Mouse (Mus musculus) hindbrain, embryonic 11.5 days (tissue): Measurements from ENCODE around the gene Rbm45. TPM values are rescaled to one million over a fixed set of nuclear protein-coding genes. Genes with fewer than 3 reads are reported as not detected.

ENCODE experiments used
- ATAC-seq: fragments of 200-750 bp; cut with Nextera tagmentation; 2 replicates; pipeline ENCODE4 v1.8.0; 2017; ENCODE audit warnings: mild to moderate bottlenecking, moderate TSS enrichment, moderate library complexity; ENCODE audit not compliant: low FRiP score
- DNase-seq: peaks from one replicate; pipeline ENCODE4 v3.0.0-alpha.2; 2015; ENCODE audit warnings: low spot score
- H3K27ac ChIP-seq: fragments of 300-500 bp; sonication (generic); 2 replicates; pipeline ENCODE4 v1.5.1; 2014; ENCODE audit warnings: mild to moderate bottlenecking, low read depth, low read length
- H3K27me3 ChIP-seq: fragments of 300-500 bp; sonication (generic); 2 replicates; pipeline ENCODE4 v1.6.1; 2014; ENCODE audit warnings: mild to moderate bottlenecking, low read length, moderate library complexity, mixed read lengths; ENCODE audit not compliant: control insufficient read depth, insufficient read depth
- H3K36me3 ChIP-seq: fragments of 300-500 bp; sonication (generic); 2 replicates; pipeline ENCODE4 v1.6.1; 2014; ENCODE audit warnings: mild to moderate bottlenecking, low read length, moderate library complexity, mixed read lengths; ENCODE audit not compliant: control insufficient read depth, insufficient read depth
- H3K4me1 ChIP-seq: fragments of 300-500 bp; sonication (generic); replicated peaks from 2 replicates; pipeline ENCODE4 v1.6.1; 2014; ENCODE audit warnings: low read length, mixed read lengths; ENCODE audit not compliant: control insufficient read depth, insufficient read depth
- H3K4me2 ChIP-seq: fragments of 300-500 bp; sonication (generic); replicated peaks from 2 replicates; pipeline ENCODE4 v1.6.1; 2014; ENCODE audit warnings: mild to moderate bottlenecking, low read depth, low read length
- H3K4me3 ChIP-seq: fragments of 300-500 bp; sonication (generic); 2 replicates; pipeline ENCODE4 v1.5.1; 2014; ENCODE audit warnings: low read depth, low read length
- H3K9ac ChIP-seq: fragments of 300-500 bp; sonication (generic); 2 replicates; pipeline ENCODE4 v1.6.1; 2014; ENCODE audit warnings: low read depth, low read length
- H3K9me3 ChIP-seq: fragments of 300-500 bp; sonication (generic); 2 replicates; pipeline ENCODE4 v1.6.1; 2016; ENCODE audit warnings: low read length; ENCODE audit not compliant: control insufficient read depth
- WGBS: fragments of 180-500 bp; shearing (Covaris S2); extraction: QIAGEN DNeasy Blood & Tissue Kit; methylation state at CpG from one replicate; pipeline ENCODE4 v1.1.7; 2014; 5-methylcytosine and 5-hydroxymethylcytosine counted together
- polyA plus RNA-seq: library from polyadenylated mRNA; unstranded; fragments of >200 nt; fragmentation: Nextera tagmentation; extraction: Ambion mirVana; gene quantifications from 2 replicates; pipeline ENCODE4 v1.2.1, GENCODE M21; 2014

The Rbm45 gene
- polyA plus RNA-seq, 1 experiment from 2014 or later = 17.2 TPM

DNA sequence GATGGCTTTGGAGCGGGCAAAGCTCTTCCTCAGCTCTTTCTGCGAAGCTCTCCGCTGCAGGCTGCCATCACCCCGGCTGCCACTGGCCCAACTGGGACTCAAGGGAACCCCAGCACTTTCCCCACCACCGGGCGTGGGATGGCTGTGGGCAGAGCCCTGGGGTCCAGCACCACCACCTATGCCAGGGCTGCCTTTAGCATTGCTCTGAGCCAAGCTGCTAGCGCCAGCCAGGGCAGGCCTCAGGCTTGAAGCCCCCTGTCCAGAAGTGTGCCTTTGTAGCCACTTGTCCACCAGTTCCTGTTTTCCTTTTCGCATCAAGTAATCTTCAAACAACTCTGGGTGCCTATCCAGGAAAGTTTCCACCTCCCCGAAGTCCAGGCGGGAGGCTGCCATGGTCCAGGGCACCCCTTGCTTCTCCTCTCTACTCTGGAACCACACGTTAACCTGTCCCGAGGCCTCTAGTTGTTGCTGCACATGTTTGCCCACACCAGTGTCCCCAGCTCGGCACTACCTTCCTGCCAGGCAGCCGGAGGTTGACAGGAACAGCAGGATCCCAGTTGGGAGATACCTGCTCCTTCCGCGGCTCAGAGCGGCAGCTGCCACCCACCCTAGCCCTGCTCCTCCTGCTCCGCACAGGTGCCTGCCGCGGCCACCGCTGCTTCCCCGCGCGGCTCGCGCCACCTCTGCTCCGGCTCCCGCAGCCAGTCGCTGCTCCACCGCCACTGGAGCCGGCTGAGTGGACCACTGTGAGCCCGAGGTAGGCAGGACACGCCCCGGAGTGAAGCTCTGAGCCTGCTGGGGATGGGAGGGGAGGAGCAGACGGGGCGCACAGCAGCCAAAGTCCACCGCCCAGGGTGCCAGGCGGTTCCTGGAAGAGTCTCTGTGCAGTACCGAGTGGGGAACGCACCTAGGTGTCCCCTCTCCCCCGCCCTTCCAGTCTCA is 31.3 kb upstream of the Rbm45 start, which contains the start of gene Pde11a:
TSS of gene Pde11a (minus strand) at position 560 of the 942 bp plus-strand sequence.
- Histone ChIP-seq H3K27me3 (no peaks in the 10 kb centered on the region), H3K36me3 (no peaks in the 10 kb centered on the region), H3K27ac (no peak within 1 kb of the TSS), H3K9me3 (no peaks in the 10 kb centered on the region), H3K4me2 (peak within 1 kb of the TSS; percentile 94), H3K4me3 (peak within 1 kb of the TSS; percentile 42), H3K4me1 (no peaks in the 10 kb centered on the region), H3K9ac (peak within 1 kb of the TSS; percentile 12; the same call in 1 of the 2 replicates)
- 17% methylated on average over 41 of the region's 41 CpGs for WGBS
- ATAC-seq = peak; percentile 70
- DNase-seq = peak; percentile 52

DNA sequence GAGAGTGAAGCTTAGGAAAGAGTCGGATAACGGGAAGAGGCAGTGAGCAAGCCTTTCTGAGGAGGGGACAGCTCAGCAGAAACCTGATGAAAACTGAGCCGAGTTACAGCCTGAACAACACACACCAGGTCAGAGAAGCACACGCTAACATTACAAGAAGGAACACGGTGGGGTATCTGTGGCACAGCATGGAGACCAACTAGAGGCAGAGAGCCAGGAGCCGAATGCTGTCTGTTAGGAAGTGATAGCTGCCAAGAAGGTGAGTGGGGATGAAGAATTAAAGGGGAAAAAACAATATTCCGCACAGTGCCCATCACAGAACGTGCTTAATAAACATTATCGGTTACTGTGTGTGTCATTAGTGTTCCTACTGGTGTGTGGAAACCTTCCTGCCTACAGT is 27.6 kb upstream of the Rbm45 start:
- H3K27me3 ChIP-seq = no peaks in the 10 kb centered on the region
- no peaks in the 10 kb centered on the region for H3K4me1 ChIP-seq
- no peak overlapping the region for H3K4me2 ChIP-seq
- H3K4me3 ChIP-seq = no peak overlapping the region
- WGBS = 89% methylated on average over 9 of the region's 9 CpGs
- no peaks in the 10 kb centered on the region for H3K36me3 ChIP-seq
- no peak overlapping the region for H3K27ac ChIP-seq
- H3K9me3 ChIP-seq = no peaks in the 10 kb centered on the region
- ATAC-seq (no peak), DNase-seq (no peak)
- H3K9ac ChIP-seq = no peak overlapping the region

DNA sequence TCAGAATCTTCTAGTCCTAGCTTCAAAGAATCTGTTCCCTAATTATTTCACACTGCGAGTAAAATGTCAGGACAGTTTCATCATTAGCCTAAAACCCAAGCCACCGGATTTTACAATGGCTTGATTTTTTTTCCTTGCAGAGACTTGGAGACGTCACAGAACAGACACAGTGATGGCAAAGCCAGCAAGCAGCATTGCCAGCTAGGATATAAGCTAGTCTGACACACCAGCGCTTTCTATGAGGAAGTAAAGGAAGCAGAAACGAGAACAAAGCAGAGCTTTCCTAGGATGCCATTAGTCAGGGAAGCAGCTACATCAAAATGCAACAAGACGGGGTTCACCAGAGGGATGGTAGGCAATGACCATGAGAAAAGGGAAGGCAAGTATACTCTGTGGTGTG is 21.9 kb upstream of the Rbm45 start:
- no peak overlapping the region for H3K4me2 ChIP-seq
- H3K4me3 ChIP-seq = no peak overlapping the region
- no peaks in the 10 kb centered on the region for H3K4me1 ChIP-seq
- no peaks in the 10 kb centered on the region for H3K9me3 ChIP-seq
- DNase-seq (no peak), ATAC-seq (no peak)
- WGBS = 81% methylated on average over 6 of the region's 6 CpGs
- H3K27ac ChIP-seq = no peak overlapping the region
- H3K27me3 ChIP-seq = no peaks in the 10 kb centered on the region
- H3K9ac ChIP-seq = no peak overlapping the region
- H3K36me3 ChIP-seq = no peaks in the 10 kb centered on the region

DNA sequence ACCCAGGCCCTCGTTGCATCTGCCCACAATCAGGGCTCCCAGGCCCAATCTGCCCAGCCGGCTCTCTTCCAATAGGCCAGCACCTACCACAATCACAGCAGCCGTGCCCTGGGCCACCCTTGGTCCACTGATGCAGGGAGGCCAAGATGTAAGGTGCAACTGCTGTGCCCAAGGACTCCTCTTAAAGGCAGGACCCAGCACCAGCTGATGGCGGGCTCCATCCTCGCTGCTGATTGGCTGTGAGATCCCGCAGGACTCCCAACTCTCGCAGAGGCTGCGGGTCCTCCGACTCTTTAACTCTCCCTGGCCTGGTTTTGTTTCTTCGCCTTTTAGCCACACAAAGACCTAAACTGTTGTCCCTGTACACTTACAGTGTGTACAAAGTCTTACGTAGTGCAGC is 9.6 kb upstream of the Rbm45 start, which contains the start of gene Cyct:
TSS of gene Cyct (minus strand) at position 225 of the 400 bp plus-strand sequence.
- no peak within 1 kb of the TSS for H3K27ac ChIP-seq
- 90% methylated on average over 11 of the region's 11 CpGs for WGBS
- no peaks in the 10 kb centered on the region for H3K4me1 ChIP-seq
- H3K27me3 ChIP-seq = no peaks in the 10 kb centered on the region
- no peak for DNase-seq
- no peak within 1 kb of the TSS for H3K4me2 ChIP-seq
- H3K4me3 ChIP-seq = no peak within 1 kb of the TSS
- no peak within 1 kb of the TSS for H3K9ac ChIP-seq
- no peaks in the 10 kb centered on the region for H3K9me3 ChIP-seq
- no peaks in the 10 kb centered on the region for H3K36me3 ChIP-seq
- no peak for ATAC-seq

DNA sequence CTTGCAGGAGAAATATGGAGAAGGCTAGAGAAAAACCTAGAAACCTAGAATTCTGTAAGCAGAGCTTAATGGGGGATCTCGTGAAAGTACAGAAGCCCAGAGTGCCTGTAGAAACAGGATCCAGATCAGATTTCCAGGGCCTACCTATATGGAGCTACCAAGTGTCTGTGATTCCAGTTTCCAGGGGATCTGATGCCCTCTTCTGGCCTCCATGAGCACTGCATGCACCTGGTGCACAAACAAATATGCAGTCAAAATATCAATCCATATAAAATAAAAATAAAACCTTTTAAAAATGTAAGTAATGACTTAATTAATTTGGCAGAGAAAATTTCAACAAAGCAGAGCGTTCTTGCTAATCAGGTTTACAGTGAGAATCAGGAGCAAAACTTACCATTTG is 7.7 kb upstream of the Rbm45 start:
- Histone ChIP-seq H3K9ac (no peak overlapping the region), H3K4me3 (no peak overlapping the region), H3K4me1 (no peaks in the 10 kb centered on the region), H3K27ac (no peak overlapping the region), H3K4me2 (no peak overlapping the region), H3K9me3 (no peaks in the 10 kb centered on the region), H3K36me3 (no peaks in the 10 kb centered on the region), H3K27me3 (no peaks in the 10 kb centered on the region)
- ATAC-seq (no peak), DNase-seq (peak; percentile 39)
- 57% methylated on average over 2 of the region's 2 CpGs for whole genome bisulfite sequencing

DNA sequence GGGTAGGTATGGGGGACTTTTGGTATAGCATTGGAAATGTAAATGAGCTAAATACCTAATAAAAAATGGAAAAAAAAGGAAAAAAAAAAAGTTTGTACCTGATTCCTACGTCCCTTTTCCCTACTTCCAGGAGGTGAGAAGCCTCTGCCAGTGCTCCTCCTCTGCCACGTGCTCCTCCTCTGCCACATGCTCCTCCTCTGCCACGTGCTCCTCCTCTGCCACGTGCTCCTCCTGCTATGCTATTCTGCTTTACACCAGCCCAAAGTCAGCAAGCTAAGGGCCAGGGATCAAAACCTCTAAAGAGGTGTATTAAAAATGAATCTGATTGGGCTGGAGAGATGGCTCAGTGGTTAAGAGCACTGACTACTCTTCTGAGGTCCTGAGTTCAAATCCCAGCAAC is 4.0 kb upstream of the Rbm45 start:
- no peak overlapping the region for H3K4me3 ChIP-seq
- H3K27me3 ChIP-seq = no peaks in the 10 kb centered on the region
- H3K4me1 ChIP-seq = 0 out of 2 replicates have a peak, but pooled peaks cover under 1% of the 10 kb centered on the region
- H3K4me2 ChIP-seq = no peak overlapping the region
- DNase-seq (no peak), ATAC-seq (no peak)
- H3K9me3 ChIP-seq = no peaks in the 10 kb centered on the region
- H3K9ac ChIP-seq = no peak overlapping the region
- WGBS = 76% methylated on average over 4 of the region's 4 CpGs
- H3K27ac ChIP-seq = no peak overlapping the region
- H3K36me3 ChIP-seq = no peaks in the 10 kb centered on the region

DNA sequence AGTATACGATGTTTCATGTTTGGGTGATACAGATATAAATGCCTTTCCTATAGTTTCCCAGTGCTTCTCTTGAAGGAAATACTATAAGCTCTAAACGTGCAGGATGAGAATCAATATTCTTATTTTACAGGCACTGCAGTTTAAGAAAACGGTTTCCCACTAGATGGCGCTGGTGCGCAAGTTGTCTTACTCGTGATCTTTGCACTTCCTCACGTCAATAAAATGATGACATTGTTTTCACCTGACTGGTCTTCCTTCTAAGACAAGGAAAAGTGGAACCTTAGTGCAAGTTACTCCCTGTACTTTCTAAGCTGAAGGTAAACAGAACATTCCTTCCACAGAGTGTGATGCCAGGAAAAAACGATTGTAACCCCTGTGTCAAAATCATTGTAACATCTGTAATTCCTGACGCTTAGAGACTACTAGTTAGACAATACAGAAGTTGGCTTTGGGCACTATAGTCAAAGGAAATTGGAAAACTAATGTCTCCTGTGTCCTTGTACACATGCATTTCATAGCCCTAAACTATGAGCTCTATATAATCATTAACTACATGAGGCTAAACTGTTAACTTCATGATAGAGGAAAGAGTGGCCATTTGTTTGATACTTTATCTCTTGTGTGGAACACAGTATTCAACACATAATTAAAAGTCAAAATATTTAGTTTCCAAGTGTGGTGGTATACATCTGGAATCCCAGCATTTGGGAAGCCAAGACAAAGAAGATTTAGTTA is 2.4 kb upstream of the Rbm45 start:
- H3K9me3 ChIP-seq = no peaks in the 10 kb centered on the region
- H3K27me3 ChIP-seq = no peaks in the 10 kb centered on the region
- no peak overlapping the region for H3K4me2 ChIP-seq
- DNase-seq (peak; percentile 92), ATAC-seq (no peak)
- no peaks in the 10 kb centered on the region for H3K36me3 ChIP-seq
- WGBS = 21% methylated on average over 9 of the region's 9 CpGs
- no peak overlapping the region for H3K27ac ChIP-seq
- no peak overlapping the region for H3K4me3 ChIP-seq
- no peak overlapping the region for H3K9ac ChIP-seq
- 0 out of 2 replicates have a peak, but pooled peaks cover 2% of the 10 kb centered on the region for H3K4me1 ChIP-seq

DNA sequence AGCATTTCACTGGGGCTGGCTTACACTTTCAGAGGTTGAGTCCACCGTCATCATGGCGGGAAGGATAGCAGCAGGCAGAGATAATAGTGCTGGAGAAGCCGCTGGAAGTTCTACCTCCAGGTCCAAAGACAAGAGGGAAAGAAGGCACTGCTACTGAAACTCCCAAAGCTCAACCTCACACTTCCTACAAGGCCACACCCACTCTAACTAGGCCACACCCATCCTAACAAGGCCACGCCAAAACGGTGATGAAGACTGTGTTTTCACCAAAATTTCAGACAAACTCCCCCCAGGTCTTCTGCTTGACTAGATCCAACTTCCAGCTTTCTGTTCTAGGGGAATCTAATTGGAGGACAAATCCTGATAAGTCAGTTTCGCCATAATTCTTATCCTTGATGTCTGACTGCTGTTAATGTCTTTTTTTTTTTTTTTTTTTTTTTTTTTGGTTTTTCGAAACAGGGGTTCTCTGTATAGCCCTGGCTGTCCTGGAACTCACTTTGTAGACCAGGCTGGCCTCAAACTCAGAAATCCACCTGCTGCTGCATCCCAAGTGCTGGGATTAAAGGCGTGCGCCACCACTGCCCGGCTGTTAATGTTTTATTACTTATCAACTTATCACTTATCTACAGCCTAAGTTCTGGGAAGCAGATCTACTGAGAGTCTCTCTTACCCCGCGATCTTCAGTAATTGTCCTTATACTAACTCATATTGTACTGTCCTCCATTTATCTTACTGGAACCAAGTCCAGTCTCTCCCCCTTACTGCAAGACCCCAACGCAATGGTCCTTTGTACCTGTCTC is 723 bp upstream of the Rbm45 start:
- H3K36me3 ChIP-seq = peaks cover 3% of the 10 kb centered on the region; the same call in 1 of the 2 replicates
- no peak overlapping the region for H3K27ac ChIP-seq
- no peaks in the 10 kb centered on the region for H3K9me3 ChIP-seq
- no peak overlapping the region for H3K9ac ChIP-seq
- H3K4me2 ChIP-seq = no peak overlapping the region
- 78% methylated on average over 13 of the region's 13 CpGs for WGBS
- ATAC-seq (peak; percentile 24; the same call in 1 of the 2 replicates), DNase-seq (no peak)
- H3K27me3 ChIP-seq = no peaks in the 10 kb centered on the region
- H3K4me3 ChIP-seq = no peak overlapping the region; the same call in 1 of the 2 replicates
- 0 out of 2 replicates have a peak, but pooled peaks cover 2% of the 10 kb centered on the region for H3K4me1 ChIP-seq
